Mouse (Mus musculus): ENCODE results near the gene a. TPM values are rescaled to one million over a fixed set of nuclear protein-coding genes. Genes with fewer than 3 reads are reported as not detected.

Gene a
- polyA plus RNA-seq, 1 experiment from 2014 or later: not detected

DNA sequence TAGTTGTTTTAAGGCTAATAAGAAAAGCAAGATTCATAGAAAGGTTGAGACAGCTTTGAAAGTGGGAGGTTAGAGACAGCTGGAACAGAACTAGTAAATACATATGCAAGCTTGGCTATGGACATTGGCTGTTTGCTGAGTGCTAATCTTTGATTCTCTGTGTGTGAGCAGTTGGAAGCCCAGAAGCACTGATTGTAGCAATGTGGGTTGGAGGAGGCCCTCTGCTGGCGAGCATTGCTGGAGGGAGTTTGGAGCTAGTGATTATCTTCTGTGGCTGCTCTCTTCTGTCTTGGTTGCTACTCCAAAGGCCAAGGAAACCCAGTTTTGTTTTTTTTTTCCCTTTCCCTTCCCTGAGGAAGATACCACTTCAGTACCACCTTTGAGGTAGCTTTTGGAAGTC is 26.6 kb downstream of the a start:
- Histone ChIP-seq H3K27ac (no peak overlapping the region), H3K4me2 (no peak overlapping the region), H3K4me1 (peaks cover 16% of the 10 kb centered on the region), H3K9ac (no peak overlapping the region), H3K4me3 (no peak overlapping the region), H3K36me3 (no peaks in the 10 kb centered on the region), H3K27me3 (no peaks in the 10 kb centered on the region), H3K9me3 (no peaks in the 10 kb centered on the region)
- no peak for ATAC-seq (ENCODE audit: borderline replicate concordance, extremely low read depth, low FRiP score, low TSS enrichment)
- WGBS: 36% methylated on average over 1 of the region's 1 CpGs

- WGBS: 53% methylated on average over 1 of the region's 1 CpGs
- H3K27me3 ChIP-seq: no peaks in the 10 kb centered on the region
- no peak overlapping the region for H3K27ac ChIP-seq
- no peak overlapping the region for H3K9ac ChIP-seq
- peaks cover 16% of the 10 kb centered on the region for H3K4me1 ChIP-seq
- H3K4me2 ChIP-seq: no peak overlapping the region
- no peaks in the 10 kb centered on the region for H3K36me3 ChIP-seq
- ATAC-seq (ENCODE audit: borderline replicate concordance, extremely low read depth, low FRiP score, low TSS enrichment): no peak
- no peak overlapping the region for H3K4me3 ChIP-seq
- H3K9me3 ChIP-seq: no peaks in the 10 kb centered on the region
These were observed 27.4 kb downstream of the a start for GRCm38 (mm10) chr2:154818599-154818998.

- no peaks in the 10 kb centered on the region for H3K9me3 ChIP-seq
- H3K9ac ChIP-seq: no peak overlapping the region
- no peak overlapping the region for H3K4me2 ChIP-seq
- peaks cover 16% of the 10 kb centered on the region for H3K4me1 ChIP-seq
- no peak for ATAC-seq (ENCODE audit: borderline replicate concordance, extremely low read depth, low FRiP score, low TSS enrichment)
- WGBS: 52% methylated on average over 1 of the region's 1 CpGs
- H3K36me3 ChIP-seq: no peaks in the 10 kb centered on the region
- H3K27me3 ChIP-seq: no peaks in the 10 kb centered on the region
- no peak overlapping the region for H3K4me3 ChIP-seq
- no peak overlapping the region for H3K27ac ChIP-seq
These were observed 29.1 kb downstream of the a start for GRCm38 (mm10) chr2:154820346-154820745.

GRCm38 (mm10) chr2:154826054-154826538 is 34.9 kb downstream of the a start:
- no peaks in the 10 kb centered on the region for H3K27me3 ChIP-seq
- H3K9me3 ChIP-seq: no peaks in the 10 kb centered on the region
- no peak overlapping the region for H3K9ac ChIP-seq
- no peak for ATAC-seq (ENCODE audit: borderline replicate concordance, extremely low read depth, low FRiP score, low TSS enrichment)
- H3K4me3 ChIP-seq: no peak overlapping the region
- H3K27ac ChIP-seq: no peak overlapping the region
- H3K36me3 ChIP-seq: no peaks in the 10 kb centered on the region
- H3K4me2 ChIP-seq: no peak overlapping the region
- 76% methylated on average over 1 of the region's 1 CpGs for WGBS
- H3K4me1 ChIP-seq: 0 out of 2 replicates have a peak, but pooled peaks cover 3% of the 10 kb centered on the region

- Histone ChIP-seq H3K27me3 (no peaks in the 10 kb centered on the region), H3K4me1 (0 out of 2 replicates have a peak, but pooled peaks cover 3% of the 10 kb centered on the region), H3K4me3 (no peak overlapping the region), H3K4me2 (no peak overlapping the region), H3K9me3 (no peaks in the 10 kb centered on the region), H3K9ac (no peak overlapping the region), H3K27ac (no peak overlapping the region), H3K36me3 (no peaks in the 10 kb centered on the region)
- 63% methylated on average over 4 of the region's 4 CpGs for WGBS
- no peak for ATAC-seq (ENCODE audit: borderline replicate concordance, extremely low read depth, low FRiP score, low TSS enrichment)
These were observed 36.3 kb downstream of the a start for GRCm38 (mm10) chr2:154827521-154827920.

- H3K9ac ChIP-seq: no peak overlapping the region
- ATAC-seq (ENCODE audit: borderline replicate concordance, extremely low read depth, low FRiP score, low TSS enrichment): no peak
- no peak overlapping the region for H3K27ac ChIP-seq
- H3K36me3 ChIP-seq: no peaks in the 10 kb centered on the region
- peaks cover 4% of the 10 kb centered on the region; the same call in 1 of the 2 replicates for H3K4me1 ChIP-seq
- H3K27me3 ChIP-seq: no peaks in the 10 kb centered on the region
- H3K4me3 ChIP-seq: no peak overlapping the region
- 54% methylated on average over 4 of the region's 4 CpGs for WGBS
- no peak overlapping the region for H3K4me2 ChIP-seq
- H3K9me3 ChIP-seq: no peaks in the 10 kb centered on the region; the same call in 1 of the 2 replicates
These were observed 41.3 kb downstream of the a start for GRCm38 (mm10) chr2:154832471-154832870.

- no peaks in the 10 kb centered on the region for H3K36me3 ChIP-seq
- WGBS: 91% methylated on average over 6 of the region's 6 CpGs
- no peak overlapping the region for H3K4me2 ChIP-seq
- ATAC-seq (ENCODE audit: borderline replicate concordance, extremely low read depth, low FRiP score, low TSS enrichment): no peak
- no peak overlapping the region for H3K4me3 ChIP-seq
- no peak overlapping the region for H3K9ac ChIP-seq
- H3K9me3 ChIP-seq: no peaks in the 10 kb centered on the region; the same call in 1 of the 2 replicates
- no peak overlapping the region for H3K27ac ChIP-seq
- H3K27me3 ChIP-seq: no peaks in the 10 kb centered on the region
- peaks cover 2% of the 10 kb centered on the region; the same call in 1 of the 2 replicates for H3K4me1 ChIP-seq
These were observed 43.1 kb downstream of the a start for GRCm38 (mm10) chr2:154834149-154834865.

GRCm38 (mm10) chr2:154836537-154836936 is 45.3 kb downstream of the a start:
- H3K27ac ChIP-seq: no peak overlapping the region
- peaks cover 2% of the 10 kb centered on the region; the same call in 1 of the 2 replicates for H3K4me1 ChIP-seq
- no peak overlapping the region for H3K4me3 ChIP-seq
- no peaks in the 10 kb centered on the region for H3K27me3 ChIP-seq
- peaks cover 6% of the 10 kb centered on the region; the same call in 1 of the 2 replicates for H3K9me3 ChIP-seq
- no peak for ATAC-seq (ENCODE audit: borderline replicate concordance, extremely low read depth, low FRiP score, low TSS enrichment)
- 89% methylated on average over 2 of the region's 2 CpGs for WGBS
- H3K36me3 ChIP-seq: 0 out of 2 replicates have a peak, but pooled peaks cover 3% of the 10 kb centered on the region
- H3K4me2 ChIP-seq: no peak overlapping the region
- no peak overlapping the region for H3K9ac ChIP-seq

DNA sequence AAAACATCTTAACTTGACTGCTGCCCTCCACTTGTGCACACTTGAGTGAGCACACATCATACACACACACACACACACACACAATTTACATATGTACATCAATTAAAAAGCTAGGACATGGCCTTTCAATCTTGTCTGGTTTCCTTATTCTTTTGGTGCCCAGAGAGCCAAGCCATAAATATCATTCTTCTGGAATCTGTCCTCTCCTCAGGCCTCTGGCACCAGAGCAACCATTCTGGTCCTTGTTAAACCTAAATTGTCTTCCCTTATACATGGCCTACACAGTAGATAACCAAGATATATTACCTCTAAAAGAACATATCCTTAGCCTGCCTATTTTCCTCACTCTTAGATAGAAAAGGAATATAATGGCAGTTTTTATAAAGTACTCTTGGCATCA is 56.9 kb downstream of the a start:
- ATAC-seq (ENCODE audit: borderline replicate concordance, extremely low read depth, low FRiP score, low TSS enrichment): no peak

DNA sequence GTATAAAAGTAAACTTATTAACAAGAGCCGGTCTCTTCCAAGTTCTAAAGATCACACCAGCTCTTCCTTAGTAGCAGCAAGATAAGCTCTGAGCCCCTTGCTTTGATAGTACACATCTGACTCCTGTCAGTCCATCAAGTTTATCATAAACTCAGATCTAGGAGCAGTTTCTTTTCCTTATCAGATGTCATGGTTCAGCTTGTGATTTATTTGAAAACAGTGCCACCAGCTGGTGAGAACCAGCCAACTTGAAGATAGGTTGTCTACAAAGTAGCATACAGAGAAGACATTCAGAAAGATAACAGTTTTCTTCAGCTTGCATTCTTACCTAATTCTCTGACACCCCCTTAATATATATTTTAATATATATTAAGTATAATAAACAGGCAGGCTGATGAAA is 64.2 kb downstream of the a start:
- no peak overlapping the region for H3K4me2 ChIP-seq
- no peak for ATAC-seq (ENCODE audit: borderline replicate concordance, extremely low read depth, low FRiP score, low TSS enrichment)
- H3K4me1 ChIP-seq: 0 out of 2 replicates have a peak, but pooled peaks cover 2% of the 10 kb centered on the region
- H3K36me3 ChIP-seq: peaks cover 31% of the 10 kb centered on the region
- H3K27ac ChIP-seq: no peak overlapping the region
- H3K9ac ChIP-seq: no peak overlapping the region
- H3K27me3 ChIP-seq: no peaks in the 10 kb centered on the region
- 56% methylated on average over 1 of the region's 1 CpGs for WGBS
- H3K9me3 ChIP-seq: no peaks in the 10 kb centered on the region
- no peak overlapping the region for H3K4me3 ChIP-seq

More for the DNA sequence above, 56.9 kb downstream of the a start:
- H3K9ac ChIP-seq: no peak overlapping the region
- 0 out of 2 replicates have a peak, but pooled peaks cover 5% of the 10 kb centered on the region for H3K36me3 ChIP-seq
- no peak overlapping the region for H3K4me3 ChIP-seq
- no peaks in the 10 kb centered on the region for H3K27me3 ChIP-seq
- no peak overlapping the region for H3K4me2 ChIP-seq
- H3K4me1 ChIP-seq: no peaks in the 10 kb centered on the region
- H3K9me3 ChIP-seq: no peaks in the 10 kb centered on the region
- no peak overlapping the region for H3K27ac ChIP-seq

DNA sequence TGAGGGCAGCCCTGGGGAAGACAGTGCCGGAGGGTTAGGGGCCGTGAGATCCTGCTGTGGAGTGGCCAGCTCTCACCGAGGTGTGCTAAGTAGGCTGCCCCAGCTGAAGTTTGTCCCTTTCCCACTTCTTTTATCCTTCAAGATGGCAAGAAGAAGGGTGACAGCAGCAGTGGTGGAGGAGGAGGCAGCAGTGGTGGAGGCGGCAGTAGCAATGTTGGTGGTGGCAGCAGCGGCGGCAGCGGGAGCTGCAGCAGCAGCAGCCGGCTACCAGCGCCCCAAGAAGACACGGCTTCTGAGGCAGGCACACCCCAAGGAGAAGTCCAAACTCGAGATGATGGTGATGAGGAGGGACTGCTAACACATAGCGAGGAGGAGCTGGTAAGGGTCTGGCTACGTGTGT is 72.5 kb downstream of the a start:
- no peak for ATAC-seq (ENCODE audit: borderline replicate concordance, extremely low read depth, low FRiP score, low TSS enrichment)
- WGBS: 89% methylated on average over 13 of the region's 13 CpGs
- Histone ChIP-seq H3K4me3 (no peak overlapping the region), H3K9me3 (no peaks in the 10 kb centered on the region), H3K4me2 (no peak overlapping the region), H3K27ac (no peak overlapping the region), H3K9ac (no peak overlapping the region), H3K27me3 (no peaks in the 10 kb centered on the region), H3K4me1 (no peaks in the 10 kb centered on the region), H3K36me3 (peaks cover 90% of the 10 kb centered on the region)

DNA sequence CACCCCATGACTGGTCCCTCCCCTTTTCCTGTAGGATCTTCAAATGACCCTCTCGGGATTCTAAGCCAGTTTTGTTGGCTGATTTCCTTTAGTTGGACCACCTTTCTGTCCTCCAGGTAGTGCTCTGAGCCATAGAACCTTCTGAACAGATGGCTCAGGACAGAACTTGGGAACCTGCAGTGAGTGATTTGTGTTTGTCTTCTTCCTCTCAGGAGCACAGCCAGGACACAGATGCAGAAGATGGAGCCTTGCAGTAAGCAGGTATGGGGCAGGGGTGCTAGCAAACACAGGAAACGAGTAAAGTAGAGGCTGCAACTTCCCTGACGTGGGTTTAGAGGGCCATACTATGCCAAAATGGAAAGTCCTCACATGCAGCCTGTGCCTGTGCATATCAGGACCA is 74.5 kb downstream of the a start:
- no peak overlapping the region for H3K27ac ChIP-seq
- 67% methylated on average over 3 of the region's 3 CpGs for WGBS
- ATAC-seq (ENCODE audit: borderline replicate concordance, extremely low read depth, low FRiP score, low TSS enrichment): no peak
- no peaks in the 10 kb centered on the region for H3K9me3 ChIP-seq
- no peak overlapping the region for H3K9ac ChIP-seq
- no peak overlapping the region for H3K4me3 ChIP-seq
- peaks cover 91% of the 10 kb centered on the region for H3K36me3 ChIP-seq
- no peaks in the 10 kb centered on the region for H3K27me3 ChIP-seq
- H3K4me2 ChIP-seq: no peak overlapping the region
- no peaks in the 10 kb centered on the region for H3K4me1 ChIP-seq
